Comparison of ENCODE assay signal across 10 mouse cellular contexts in the genomic region with DNA sequence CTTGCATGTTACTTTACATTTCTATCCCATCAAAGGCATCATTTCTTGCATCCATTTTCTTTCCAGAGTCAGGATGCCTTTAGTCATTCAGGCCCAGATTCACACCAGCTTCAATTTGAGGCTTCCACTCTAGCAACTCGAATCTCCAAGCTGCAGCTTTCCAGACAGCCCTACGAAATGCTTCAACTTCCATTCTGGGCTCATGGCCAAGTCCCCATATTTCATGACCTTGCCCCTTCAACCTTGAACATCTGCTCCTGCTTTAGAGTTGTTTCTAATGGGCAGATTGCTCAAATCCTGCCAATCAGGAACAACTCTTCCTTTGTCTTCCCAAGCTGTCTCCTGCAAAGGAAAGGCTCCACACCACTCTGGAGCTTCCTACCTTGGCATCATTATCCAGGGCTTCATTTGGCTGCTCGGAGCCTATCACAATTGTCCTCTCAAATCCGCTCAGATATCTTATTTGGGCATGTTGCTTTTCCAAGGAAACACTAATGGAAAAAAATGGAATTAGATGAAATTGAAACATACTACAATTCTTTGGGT.
DNase-seq lines count a peak whose midpoint lies in the region; ATAC-seq and TF ChIP-seq lines count a peak whose summit lies in the region.
"Had no signal": no experiment of that assay in that cellular context is flagged by ENCODE, and none has a peak within 500 bp of the region (broad histone marks: within the 10 kb centered on the region; RNA-seq: fewer than 3 reads in every experiment).

No protein-coding gene starts in this region.

- H3K9me3 ChIP-seq in forebrain, embryonic 14.5 days (replicated peaks; ENCODE audit: control insufficient read depth, low read length) = no peaks in the 10 kb centered on the region
- no peaks in the 10 kb centered on the region for H3K9me3 ChIP-seq in forebrain, embryonic 11.5 days (ENCODE audit: control insufficient read depth, low read length)
- no peaks in the 10 kb centered on the region for H3K9me3 ChIP-seq in liver, postnatal 0 days (ENCODE audit: low read length)
- H3K9me3 ChIP-seq in kidney, postnatal 0 days (replicated peaks; ENCODE audit: low read length) = no peaks in the 10 kb centered on the region
- H3K9me3 ChIP-seq: embryonic facial prominence, embryonic 13.5 days; heart, embryonic 13.5 days had no signal

- H3K4me2 ChIP-seq in forebrain, embryonic 14.5 days (ENCODE audit: low read length) = no peak overlapping the region
- H3K4me2 ChIP-seq in forebrain, embryonic 11.5 days (ENCODE audit: low read depth, low read length, severe bottlenecking) = no peak overlapping the region
- H3K4me2 ChIP-seq in liver, postnatal 0 days (ENCODE audit: low read depth, low read length) = no peak overlapping the region
- no peak overlapping the region for H3K4me2 ChIP-seq in kidney, postnatal 0 days (ENCODE audit: low read length)
- H3K4me2 ChIP-seq: embryonic facial prominence, embryonic 13.5 days; heart, embryonic 13.5 days had no signal

- H3K4me1 ChIP-seq in forebrain, embryonic 14.5 days (ENCODE audit: control insufficient read depth, insufficient read depth, low read length) = peaks cover 2% of the 10 kb centered on the region; the same call in 1 of the 2 replicates
- H3K4me1 ChIP-seq in forebrain, embryonic 11.5 days (replicated peaks; ENCODE audit: control insufficient read depth, insufficient read depth, low read length) = no peaks in the 10 kb centered on the region
- H3K4me1 ChIP-seq in liver, postnatal 0 days (ENCODE audit: insufficient read depth) = no peaks in the 10 kb centered on the region
- no peaks in the 10 kb centered on the region for H3K4me1 ChIP-seq in kidney, postnatal 0 days (replicated peaks; ENCODE audit: insufficient read depth, low read length)
- H3K4me1 ChIP-seq: embryonic facial prominence, embryonic 13.5 days had no signal

- TF ChIP-seq CTCF in liver, postnatal 0 days (IDR thresholded peaks at IDR 0.05; ENCODE audit: low read depth) = no peak
- no peak for TF ChIP-seq CTCF in kidney, postnatal 0 days (IDR thresholded peaks at IDR 0.05; ENCODE audit: low read depth)

- no peaks in the 10 kb centered on the region for H3K36me3 ChIP-seq in forebrain, embryonic 14.5 days (ENCODE audit: control insufficient read depth, insufficient read depth, low read length)
- no peaks in the 10 kb centered on the region for H3K36me3 ChIP-seq in forebrain, embryonic 11.5 days (ENCODE audit: control insufficient read depth, insufficient read depth, low read length)
- no peaks in the 10 kb centered on the region for H3K36me3 ChIP-seq in liver, postnatal 0 days (replicated peaks; ENCODE audit: insufficient read depth, low read length)
- no peaks in the 10 kb centered on the region for H3K36me3 ChIP-seq in kidney, postnatal 0 days (ENCODE audit: insufficient read depth, low read length)
- H3K36me3 ChIP-seq: embryonic facial prominence, embryonic 13.5 days; heart, embryonic 13.5 days had no signal

- no peak overlapping the region for H3K27ac ChIP-seq in forebrain, embryonic 14.5 days (ENCODE audit: low read depth, low read length)
- no peak overlapping the region for H3K27ac ChIP-seq in forebrain, embryonic 11.5 days (ENCODE audit: low read depth, low read length)
- no peak overlapping the region for H3K27ac ChIP-seq in liver, postnatal 0 days (ENCODE audit: low read depth)
- no peak overlapping the region for H3K27ac ChIP-seq in kidney, postnatal 0 days
- H3K27ac ChIP-seq: embryonic facial prominence, embryonic 13.5 days; heart, embryonic 13.5 days had no signal

- no peaks in the 10 kb centered on the region for H3K27me3 ChIP-seq in forebrain, embryonic 14.5 days (replicated peaks; ENCODE audit: control insufficient read depth, insufficient read depth, low read length)
- no peaks in the 10 kb centered on the region for H3K27me3 ChIP-seq in forebrain, embryonic 11.5 days (ENCODE audit: control insufficient read depth, insufficient read depth, low read length)
- no peaks in the 10 kb centered on the region for H3K27me3 ChIP-seq in liver, postnatal 0 days (ENCODE audit: insufficient read depth, low read length)
- no peaks in the 10 kb centered on the region for H3K27me3 ChIP-seq in kidney, postnatal 0 days (ENCODE audit: insufficient read depth, low read length)
- H3K27me3 ChIP-seq: embryonic facial prominence, embryonic 13.5 days; heart, embryonic 13.5 days had no signal

- no peak overlapping the region for H3K9ac ChIP-seq in forebrain, embryonic 14.5 days (ENCODE audit: low read length)
- no peak overlapping the region for H3K9ac ChIP-seq in forebrain, embryonic 11.5 days (ENCODE audit: low read length)
- H3K9ac ChIP-seq in liver, postnatal 0 days (replicated peaks) = no peak overlapping the region
- no peak overlapping the region for H3K9ac ChIP-seq in kidney, postnatal 0 days (ENCODE audit: low read depth, low read length)
- H3K9ac ChIP-seq: embryonic facial prominence, embryonic 13.5 days; heart, embryonic 13.5 days had no signal

- ATAC-seq in forebrain, embryonic 14.5 days = peak; percentile 65; the same call in 1 of the 2 replicates
- ATAC-seq in forebrain, embryonic 11.5 days (replicated peaks; ENCODE audit: low FRiP score) = no peak
- ATAC-seq in liver, postnatal 0 days = no peak
- 0 out of 2 replicates have a peak, but pooled peaks have one; percentile 36 for ATAC-seq in kidney, postnatal 0 days (replicated peaks; ENCODE audit: low FRiP score, low read depth)

- DNase-seq in forebrain, embryonic 14.5 days (ENCODE audit: low spot score) = peak; percentile 62
- DNase-seq in forebrain, embryonic 11.5 days (ENCODE audit: low spot score) = no peak
- DNase-seq in liver = peak; percentile 7
- no peak for DNase-seq in liver, postnatal 0 days
- DNase-seq in adrenal gland, postnatal 10 days = peak; percentile 30
- peak; percentile 69 for DNase-seq in kidney, postnatal 0 days (ENCODE audit: low spot score)
- no peak for DNase-seq in layer of hippocampus, adult 9-10 months (ENCODE audit: low spot score)
- no peak for DNase-seq in cerebellum, adult 11 months

- 53% methylated on average over 4 of the region's 4 CpGs for WGBS in forebrain, embryonic 14.5 days
- WGBS in forebrain, embryonic 11.5 days = 78% methylated on average over 4 of the region's 4 CpGs
- 59% methylated on average over 4 of the region's 4 CpGs for WGBS in liver, postnatal 0 days (ENCODE audit: insufficient replicate concordance)
- WGBS in kidney, postnatal 0 days = 46% methylated on average over 4 of the region's 4 CpGs

- H3K4me3 ChIP-seq in forebrain, embryonic 14.5 days (ENCODE audit: low read depth, low read length) = no peak overlapping the region
- H3K4me3 ChIP-seq in forebrain, embryonic 11.5 days (ENCODE audit: low read depth, low read length) = no peak overlapping the region
- H3K4me3 ChIP-seq in liver, postnatal 0 days (ENCODE audit: low read depth, low read length) = no peak overlapping the region
- no peak overlapping the region for H3K4me3 ChIP-seq in kidney, postnatal 0 days (replicated peaks; ENCODE audit: low read depth, low read length)
- H3K4me3 ChIP-seq: embryonic facial prominence, embryonic 13.5 days; heart, embryonic 13.5 days had no signal

- TF ChIP-seq EP300 in liver, postnatal 0 days (IDR thresholded peaks at IDR 0.05; ENCODE audit: low read depth) = no peak

Comparison
In these comparisons a context has a peak if more than half of its experiments do, and no peak if none do; other contexts are left out.
1. ATAC-seq: peak in forebrain, embryonic 14.5 days (single experiment) and kidney, postnatal 0 days (single experiment); none in forebrain, embryonic 11.5 days (single experiment) and liver, postnatal 0 days (single experiment).
2. DNase-seq: peak in forebrain, embryonic 14.5 days (single experiment), liver (single experiment), adrenal gland, postnatal 10 days (single experiment) and kidney, postnatal 0 days (single experiment); none in forebrain, embryonic 11.5 days (single experiment), liver, postnatal 0 days (single experiment), layer of hippocampus, adult 9-10 months (single experiment) and cerebellum, adult 11 months (single experiment).